Mouse (Mus musculus) stomach, postnatal 0 days (tissue): ENCODE data around the gene Itfg1. TPM values are rescaled to one million over a fixed set of nuclear protein-coding genes. Genes with fewer than 3 reads are reported as not detected.

ENCODE experiments used
- ATAC-seq: fragments of 200-750 bp; cut with Nextera tagmentation; 2 replicates; pipeline ENCODE4 v1.8.0; 2017; ENCODE audit not compliant: low FRiP score, low TSS enrichment
- DNase-seq: peaks from one replicate; pipeline ENCODE4 v3.0.0-alpha.2; 2016; ENCODE audit warnings: low spot score
- H3K27ac ChIP-seq: fragments of 300-500 bp; sonication (generic); replicated peaks from 2 replicates; pipeline ENCODE4 v1.5.1; 2014; ENCODE audit warnings: mild to moderate bottlenecking, control low read depth
- H3K27me3 ChIP-seq: fragments of 300-500 bp; sonication (generic); 2 replicates; pipeline ENCODE4 v1.6.1; 2014; ENCODE audit warnings: low read length; ENCODE audit not compliant: control insufficient read depth, insufficient read depth
- H3K36me3 ChIP-seq: fragments of 300-500 bp; sonication (generic); 2 replicates; pipeline ENCODE4 v1.6.1; 2014; ENCODE audit warnings: low read length, mixed read lengths; ENCODE audit not compliant: control insufficient read depth, insufficient read depth
- H3K4me1 ChIP-seq: fragments of 300-500 bp; sonication (generic); replicated peaks from 2 replicates; pipeline ENCODE4 v1.6.1; 2014; ENCODE audit warnings: antibody characterized with exemption; ENCODE audit not compliant: control insufficient read depth, insufficient read depth
- H3K4me2 ChIP-seq: fragments of 300-500 bp; sonication (generic); replicated peaks from 2 replicates; pipeline ENCODE4 v1.6.1; 2014; ENCODE audit warnings: low read depth, mild to moderate bottlenecking, control low read depth, moderate library complexity
- H3K4me3 ChIP-seq: fragments of 300-500 bp; sonication (generic); 2 replicates; pipeline ENCODE4 v1.5.1; 2014; ENCODE audit warnings: low read depth, low read length, control low read depth
- H3K9ac ChIP-seq: fragments of 300-500 bp; sonication (generic); 2 replicates; pipeline ENCODE4 v1.6.1; 2014; ENCODE audit warnings: mild to moderate bottlenecking, low read length, control low read depth, mixed read lengths
- H3K9me3 ChIP-seq: fragments of 300-500 bp; sonication (generic); 2 replicates; pipeline ENCODE4 v1.6.1; 2016; ENCODE audit warnings: low read length; ENCODE audit not compliant: control insufficient read depth
- CTCF ChIP-seq: IDR thresholded peaks from 2 replicates; pipeline ENCODE4 v1.5.1; 2016; ENCODE audit warnings: antibody characterized with exemption, low read depth, mild to moderate bottlenecking, moderate library complexity
- EP300 ChIP-seq: optimal IDR thresholded peaks from 2 replicates; pipeline ENCODE3; 2016; ENCODE audit warnings: antibody characterized with exemption
- WGBS: fragments of 180-500 bp; shearing (Covaris S2); extraction: QIAGEN DNeasy Blood & Tissue Kit; methylation state at CpG from one replicate; pipeline ENCODE4 v1.1.7; 2014; 5-methylcytosine and 5-hydroxymethylcytosine counted together
- microRNA-seq: library from miRNA; unstranded; fragments of <30 nt; microRNA quantifications from one replicate; pipeline ENCODE4, GENCODE M21; 2016
- polyA plus RNA-seq: library from polyadenylated mRNA; unstranded; fragments of >200 nt; fragmentation: Nextera tagmentation; extraction: Ambion mirVana; gene quantifications from 2 replicates; pipeline ENCODE4 v1.2.1, GENCODE M21; 2015

Itfg1 gene
- polyA plus RNA-seq, 1 experiment from 2014 or later, result 53.2 TPM

DNA sequence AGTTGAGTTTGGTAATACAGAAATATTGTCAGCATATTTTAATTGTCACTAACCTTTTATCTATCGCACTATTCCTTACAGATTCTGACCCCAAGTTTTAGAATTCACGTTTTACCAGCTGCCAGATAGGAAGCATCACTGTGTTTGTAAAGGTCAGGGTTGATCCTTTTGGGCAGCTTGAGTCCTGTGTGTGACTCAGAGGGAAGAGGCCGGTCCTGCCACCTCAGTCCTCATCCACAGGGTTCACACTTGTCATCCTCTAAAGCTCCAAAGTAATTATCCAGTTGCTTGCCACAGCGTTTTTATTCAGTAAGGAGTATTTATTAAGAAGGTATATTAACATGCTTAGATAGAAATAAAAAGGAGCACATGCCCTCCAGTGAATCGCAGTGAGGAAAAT is 123.5 kb downstream of the Itfg1 start:
- Histone ChIP-seq H3K9ac (no peak overlapping the region), H3K4me1 (no peaks in the 10 kb centered on the region), H3K4me2 (no peak overlapping the region), H3K27me3 (no peaks in the 10 kb centered on the region), H3K4me3 (no peak overlapping the region), H3K27ac (no peak overlapping the region), H3K9me3 (no peaks in the 10 kb centered on the region), H3K36me3 (peaks cover 2% of the 10 kb centered on the region; the same call in 1 of the 2 replicates)
- no peak for TF ChIP-seq EP300
- no peak for TF ChIP-seq CTCF
- no peak for DNase-seq
- 72% methylated on average over 5 of the region's 5 CpGs for WGBS
- ATAC-seq, result no peak

DNA sequence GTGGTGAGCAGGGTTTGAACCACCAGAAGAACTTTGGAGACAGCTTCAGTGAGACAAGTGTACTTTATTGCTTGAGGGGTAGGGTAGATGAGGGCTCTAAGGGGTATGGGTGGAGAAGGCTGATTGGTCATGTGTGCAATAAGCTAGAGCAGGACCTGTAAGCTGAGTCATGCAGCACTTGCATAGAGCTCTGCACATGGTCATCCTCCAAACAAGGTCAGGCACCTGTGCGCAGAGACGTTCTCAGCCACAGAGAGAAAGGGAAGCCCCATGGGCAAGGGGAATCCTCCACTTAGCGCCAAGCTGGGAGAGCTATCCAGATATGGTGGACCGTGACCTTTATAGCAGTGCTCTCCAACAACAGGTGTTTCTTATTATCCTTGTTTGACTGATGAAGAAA is 124.0 kb downstream of the Itfg1 start:
- no peaks in the 10 kb centered on the region for H3K4me1 ChIP-seq
- no peaks in the 10 kb centered on the region for H3K27me3 ChIP-seq
- H3K4me2 ChIP-seq, result no peak overlapping the region
- ATAC-seq (no peak), DNase-seq (no peak)
- no peak for TF ChIP-seq CTCF
- no peak for TF ChIP-seq EP300
- no peak overlapping the region for H3K4me3 ChIP-seq
- 86% methylated on average over 4 of the region's 4 CpGs for WGBS
- H3K36me3 ChIP-seq, result peaks cover 2% of the 10 kb centered on the region; the same call in 1 of the 2 replicates
- H3K9me3 ChIP-seq, result no peaks in the 10 kb centered on the region
- H3K9ac ChIP-seq, result no peak overlapping the region
- H3K27ac ChIP-seq, result no peak overlapping the region

DNA sequence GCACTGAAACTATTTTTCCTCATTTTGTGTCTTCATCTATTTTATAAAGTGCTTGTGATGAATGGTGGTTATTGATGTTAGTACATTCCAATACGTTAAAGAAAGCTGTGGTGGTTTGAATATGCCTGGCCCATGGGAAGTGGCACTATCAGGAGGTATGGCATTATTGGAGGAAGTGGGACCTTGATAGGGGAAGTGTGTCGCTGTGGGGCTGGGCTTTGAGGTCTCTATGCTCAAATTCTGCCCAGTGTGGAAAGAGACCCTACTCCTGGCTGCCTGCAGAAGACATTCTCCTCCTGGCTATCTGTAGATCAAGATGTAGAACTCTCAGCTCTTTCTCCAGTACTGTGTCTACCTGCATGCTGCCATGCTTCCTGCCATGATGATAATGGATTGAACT is 133.7 kb downstream of the Itfg1 start:
- Histone ChIP-seq H3K9me3 (no peaks in the 10 kb centered on the region), H3K36me3 (no peaks in the 10 kb centered on the region), H3K27me3 (no peaks in the 10 kb centered on the region), H3K4me2 (no peak overlapping the region), H3K4me1 (no peaks in the 10 kb centered on the region), H3K9ac (no peak overlapping the region), H3K27ac (no peak overlapping the region), H3K4me3 (no peak overlapping the region)
- DNase-seq (no peak), ATAC-seq (no peak)
- TF ChIP-seq EP300 (no peak), CTCF (no peak)
- 67% methylated on average over 2 of the region's 2 CpGs for WGBS

DNA sequence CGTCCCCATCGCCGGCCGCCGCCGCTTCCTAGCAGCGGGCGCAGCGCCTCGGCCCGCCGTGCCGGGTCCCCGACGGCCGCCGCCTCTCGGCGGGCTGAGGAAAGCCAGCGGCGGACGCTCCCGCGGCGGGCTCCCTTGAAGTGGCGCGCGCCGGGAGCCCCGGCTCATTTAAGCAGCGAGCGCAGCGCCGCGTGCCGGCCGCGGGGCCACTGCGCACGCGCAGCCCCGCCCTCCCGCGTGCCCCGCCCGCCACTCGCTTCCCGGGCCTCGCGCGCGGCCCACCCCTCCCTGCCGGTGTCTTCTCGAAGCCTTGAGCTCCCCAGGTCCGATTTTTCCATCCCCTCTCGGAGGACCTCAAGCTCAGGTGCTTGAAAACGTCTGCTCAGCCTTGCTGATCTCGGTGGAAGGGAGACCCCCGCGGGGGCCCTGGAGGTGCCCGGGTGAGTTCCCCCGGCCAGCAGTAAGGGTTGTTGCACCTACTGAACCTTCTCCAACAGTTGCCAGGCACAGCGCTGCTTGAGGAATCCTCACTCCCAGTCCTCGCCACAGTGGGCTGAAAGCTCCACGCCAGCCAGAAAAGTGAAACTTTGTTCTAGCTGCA is 139.9 kb downstream of the Itfg1 start, which contains the start of gene Neto2:
Neto2 (minus strand) TSS at position 174 of the 601 bp plus-strand sequence.
- Histone ChIP-seq H3K27me3 (no peaks in the 10 kb centered on the region), H3K4me3 (peak within 1 kb of the TSS; percentile 57)
- 7% methylated on average over 35 of the region's 65 CpGs for WGBS

DNA sequence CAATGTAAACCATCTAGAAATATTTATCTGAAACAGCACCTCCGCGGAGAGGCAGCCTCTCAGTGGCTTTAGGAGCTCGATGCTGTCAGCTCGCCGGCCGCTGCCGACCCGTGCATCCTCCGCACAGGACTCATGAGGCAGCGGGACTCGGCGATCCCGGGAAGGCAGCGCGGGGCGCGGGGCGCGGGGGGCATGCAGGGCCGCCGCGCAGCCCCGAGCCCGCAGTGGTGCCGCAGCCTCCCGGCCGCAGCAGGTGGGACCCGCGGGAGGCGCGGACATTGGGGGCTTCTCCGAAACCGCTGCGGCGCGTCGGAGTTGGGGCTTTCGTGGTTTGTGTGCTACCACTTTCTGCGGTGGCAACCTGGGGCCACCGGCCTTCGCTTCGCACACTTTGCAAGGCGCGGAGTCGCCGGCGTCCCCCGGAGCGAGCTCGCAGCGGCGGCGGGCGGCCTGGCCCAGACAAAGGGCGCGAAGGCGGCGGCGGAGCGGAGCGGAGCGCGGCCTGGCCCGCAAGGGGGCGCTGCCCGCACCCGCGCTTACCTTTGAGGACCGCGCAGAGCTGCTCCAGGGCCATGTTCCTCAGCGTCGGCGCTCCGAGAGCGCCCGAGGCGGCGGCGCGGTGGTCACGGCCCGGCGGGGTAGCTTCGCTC is 140.5 kb downstream of the Itfg1 start:
- no peak for TF ChIP-seq EP300
- peak; percentile 65 for TF ChIP-seq CTCF
- H3K36me3 ChIP-seq, result no peaks in the 10 kb centered on the region
- ATAC-seq, result peak; percentile 92
- WGBS, result under 1% methylated on average over 73 of the region's 84 CpGs
- peak overlapping the region; percentile 40 for H3K27ac ChIP-seq
- H3K27me3 ChIP-seq, result no peaks in the 10 kb centered on the region
- peaks cover 2% of the 10 kb centered on the region; the same call in 1 of the 2 replicates for H3K4me1 ChIP-seq
- DNase-seq, result peak; percentile 68
- no peaks in the 10 kb centered on the region for H3K9me3 ChIP-seq
- H3K4me2 ChIP-seq, result peak overlapping the region; percentile 100
- peak overlapping the region; percentile 61 for H3K9ac ChIP-seq
- H3K4me3 ChIP-seq, result peak overlapping the region; percentile 57

More for the DNA sequence above, 139.9 kb downstream of the Itfg1 start, which contains the start of gene Neto2:
- Histone ChIP-seq H3K36me3 (no peaks in the 10 kb centered on the region), H3K4me1 (peaks cover 2% of the 10 kb centered on the region; the same call in 1 of the 2 replicates), H3K9me3 (no peaks in the 10 kb centered on the region), H3K9ac (peak within 1 kb of the TSS; percentile 61), H3K27ac (peak within 1 kb of the TSS; percentile 40), H3K4me2 (peak within 1 kb of the TSS; percentile 100)
- ATAC-seq (peak; percentile 89), DNase-seq (peak; percentile 72)
- TF ChIP-seq CTCF (no peak), EP300 (no peak)

DNA sequence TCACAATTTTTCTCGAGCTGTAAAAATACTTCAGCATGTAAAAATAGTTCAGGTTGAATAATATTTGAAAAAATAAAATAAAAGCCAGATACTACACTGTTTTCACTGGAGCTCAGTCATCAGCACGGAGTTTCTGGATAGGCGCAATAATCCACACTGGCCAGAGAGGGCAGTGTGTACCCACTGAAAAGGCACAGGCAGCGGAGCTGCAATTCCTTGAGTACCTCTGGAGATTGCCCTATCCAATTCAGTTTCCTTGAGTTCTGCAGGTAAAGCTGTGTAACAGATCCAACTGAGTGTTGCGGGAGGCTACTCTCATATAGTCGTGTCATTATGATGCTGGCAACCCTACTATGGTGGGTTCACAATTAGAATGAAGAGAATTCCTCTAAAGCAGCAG is 141.7 kb downstream of the Itfg1 start:
- DNase-seq, result peak; percentile 79
- Histone ChIP-seq H3K9me3 (no peaks in the 10 kb centered on the region), H3K9ac (no peak overlapping the region), H3K27me3 (no peaks in the 10 kb centered on the region), H3K4me3 (no peak overlapping the region), H3K27ac (no peak overlapping the region), H3K4me1 (peaks cover 2% of the 10 kb centered on the region; the same call in 1 of the 2 replicates), H3K4me2 (no peak overlapping the region), H3K36me3 (no peaks in the 10 kb centered on the region)
- TF ChIP-seq CTCF (peak; percentile 95), EP300 (no peak)
- ATAC-seq, result peak; percentile 79
- 1% methylated on average over 6 of the region's 6 CpGs for WGBS

Small RNAs within 50 kb of the gene (microRNA-seq; reads per million reads assigned to microRNA genes)
- not detected for gene Mir8109

Other genes starting within 250 kb of the Itfg1 start
- gene Neto2, start 140.0 kb downstream of the Itfg1 start, polyA plus RNA-seq, result 1.5 and 1.7 TPM in 2 replicates
- 21.3 and 26.4 TPM in 2 replicates for gene Phkb, start within 50 bp of the Itfg1 start, polyA plus RNA-seq